ENCODE assay signal across 10 mouse cellular contexts in genomic region chr6:39591481-39591880, GRCm38 (mm10). TPM values are rescaled to one million over a fixed set of nuclear protein-coding genes. Genes with fewer than 3 reads are reported as not detected.
DNase-seq lines count a peak whose midpoint lies in the region; ATAC-seq lines count a peak whose summit lies in the region.
"Had no signal": no experiment of that assay in that cellular context is flagged by ENCODE, and none has a peak within 500 bp of the region (broad histone marks: within the 10 kb centered on the region; RNA-seq: fewer than 3 reads in every experiment).

No protein-coding gene starts in this region.

- DNase-seq in midbrain, embryonic 11.5 days (ENCODE audit: low spot score, missing footprints), result peak; percentile 72
- DNase-seq in gastrocnemius, adult 8-10 months (ENCODE audit: low spot score in 2 of 2), result no peak
- DNase-seq: adrenal gland, adult 2 months; right cerebral cortex, adult 18-20 months had no signal

- peak overlapping the region; percentile 96; the same call in 1 of the 2 replicates for H3K27ac ChIP-seq in hindbrain, embryonic 15.5 days (replicated peaks)
- H3K27ac ChIP-seq in hindbrain, embryonic 12.5 days, result no peak overlapping the region
- no peak overlapping the region for H3K27ac ChIP-seq in midbrain, embryonic 11.5 days (ENCODE audit: low read depth, low read length)
- H3K27ac ChIP-seq in midbrain, embryonic 16.5 days (ENCODE audit: low read length), result no peak overlapping the region
- H3K27ac ChIP-seq in brown adipose tissue, adult 24 weeks (replicated peaks; ENCODE audit: low read depth, low read length), result peak overlapping the region; percentile 81
- H3K27ac ChIP-seq in stomach, embryonic 15.5 days, result no peak overlapping the region

- H3K4me3 ChIP-seq in hindbrain, embryonic 15.5 days, result no peak overlapping the region
- H3K4me3 ChIP-seq in hindbrain, embryonic 12.5 days, result no peak overlapping the region
- no peak overlapping the region for H3K4me3 ChIP-seq in midbrain, embryonic 11.5 days (ENCODE audit: low read depth, low read length)
- H3K4me3 ChIP-seq in midbrain, embryonic 16.5 days (ENCODE audit: low read depth, low read length), result no peak overlapping the region
- peak overlapping the region; percentile 89 for H3K4me3 ChIP-seq in brown adipose tissue, adult 24 weeks (ENCODE audit: insufficient read depth, low read depth, low read length)
- no peak overlapping the region for H3K4me3 ChIP-seq in stomach, embryonic 15.5 days (replicated peaks)

- H3K9me3 ChIP-seq in hindbrain, embryonic 15.5 days, result no peaks in the 10 kb centered on the region
- no peaks in the 10 kb centered on the region for H3K9me3 ChIP-seq in hindbrain, embryonic 12.5 days (replicated peaks)
- no peaks in the 10 kb centered on the region for H3K9me3 ChIP-seq in midbrain, embryonic 11.5 days (ENCODE audit: control insufficient read depth, low read length)
- no peaks in the 10 kb centered on the region for H3K9me3 ChIP-seq in midbrain, embryonic 16.5 days (replicated peaks; ENCODE audit: control insufficient read depth, low read length, poor library complexity, severe bottlenecking)
- H3K9me3 ChIP-seq in stomach, embryonic 15.5 days, result no peaks in the 10 kb centered on the region

- no peak for ATAC-seq in hindbrain, embryonic 15.5 days (ENCODE audit: low FRiP score, low read depth)
- no peak for ATAC-seq in hindbrain, embryonic 12.5 days (ENCODE audit: low FRiP score)
- ATAC-seq in midbrain, embryonic 11.5 days (ENCODE audit: low FRiP score), result no peak
- no peak for ATAC-seq in midbrain, embryonic 16.5 days
- no peak for ATAC-seq in stomach, embryonic 15.5 days (ENCODE audit: insufficient read depth, low FRiP score, low read depth)
- ATAC-seq in monocyte, adult 5-6 weeks (replicated peaks; ENCODE audit: insufficient number of reproducible peaks, low FRiP score, low TSS enrichment, poor library complexity, severe bottlenecking), result no peak

- peaks cover 24% of the 10 kb centered on the region for H3K36me3 ChIP-seq in hindbrain, embryonic 15.5 days
- H3K36me3 ChIP-seq in hindbrain, embryonic 12.5 days, result peaks cover 26% of the 10 kb centered on the region
- H3K36me3 ChIP-seq in midbrain, embryonic 11.5 days (ENCODE audit: control insufficient read depth, insufficient read depth, low read length), result no peaks in the 10 kb centered on the region; the same call in 1 of the 2 replicates
- H3K36me3 ChIP-seq in midbrain, embryonic 16.5 days (ENCODE audit: control insufficient read depth, insufficient read depth, low read length), result peaks cover 10% of the 10 kb centered on the region
- H3K36me3 ChIP-seq in stomach, embryonic 15.5 days, result peaks cover 8% of the 10 kb centered on the region

- H3K9ac ChIP-seq in hindbrain, embryonic 15.5 days, result no peak overlapping the region
- H3K9ac ChIP-seq in hindbrain, embryonic 12.5 days, result no peak overlapping the region
- no peak overlapping the region for H3K9ac ChIP-seq in midbrain, embryonic 11.5 days (ENCODE audit: low read length)
- H3K9ac ChIP-seq in midbrain, embryonic 16.5 days (ENCODE audit: low read depth, low read length), result no peak overlapping the region
- no peak overlapping the region for H3K9ac ChIP-seq in stomach, embryonic 15.5 days

- peak overlapping the region; percentile 82; the same call in 1 of the 2 replicates for H3K4me2 ChIP-seq in hindbrain, embryonic 15.5 days
- no peak overlapping the region for H3K4me2 ChIP-seq in hindbrain, embryonic 12.5 days (replicated peaks)
- H3K4me2 ChIP-seq in midbrain, embryonic 11.5 days, result no peak overlapping the region
- no peak overlapping the region for H3K4me2 ChIP-seq in midbrain, embryonic 16.5 days (ENCODE audit: low read length)
- H3K4me2 ChIP-seq in stomach, embryonic 15.5 days, result peak overlapping the region; percentile 70

- 92% methylated on average over 4 of the region's 4 CpGs for WGBS in hindbrain, embryonic 15.5 days
- 97% methylated on average over 4 of the region's 4 CpGs for WGBS in hindbrain, embryonic 12.5 days
- WGBS in midbrain, embryonic 11.5 days, result 92% methylated on average over 4 of the region's 4 CpGs
- WGBS in midbrain, embryonic 16.5 days, result 94% methylated on average over 4 of the region's 4 CpGs
- WGBS in stomach, embryonic 15.5 days, result 92% methylated on average over 4 of the region's 4 CpGs

- no peaks in the 10 kb centered on the region for H3K27me3 ChIP-seq in hindbrain, embryonic 15.5 days
- H3K27me3 ChIP-seq in hindbrain, embryonic 12.5 days, result no peaks in the 10 kb centered on the region
- H3K27me3 ChIP-seq in midbrain, embryonic 11.5 days (ENCODE audit: control insufficient read depth, insufficient read depth, low read length), result no peaks in the 10 kb centered on the region
- no peaks in the 10 kb centered on the region for H3K27me3 ChIP-seq in midbrain, embryonic 16.5 days (ENCODE audit: control insufficient read depth, insufficient read depth, low read depth, low read length)
- H3K27me3 ChIP-seq in stomach, embryonic 15.5 days (replicated peaks), result no peaks in the 10 kb centered on the region

- peaks cover 21% of the 10 kb centered on the region for H3K4me1 ChIP-seq in hindbrain, embryonic 15.5 days (replicated peaks)
- peaks cover 15% of the 10 kb centered on the region for H3K4me1 ChIP-seq in hindbrain, embryonic 12.5 days
- peaks cover 8% of the 10 kb centered on the region for H3K4me1 ChIP-seq in midbrain, embryonic 11.5 days (ENCODE audit: control insufficient read depth, insufficient read depth, low read length)
- peaks cover 15% of the 10 kb centered on the region for H3K4me1 ChIP-seq in midbrain, embryonic 16.5 days (ENCODE audit: control insufficient read depth, insufficient read depth, low read length)
- H3K4me1 ChIP-seq in brown adipose tissue, adult 24 weeks (ENCODE audit: control insufficient read depth, insufficient read depth, insufficient read length, low read length), result peaks cover 7% of the 10 kb centered on the region
- peaks cover 6% of the 10 kb centered on the region for H3K4me1 ChIP-seq in stomach, embryonic 15.5 days

RNA-seq across cellular contexts. Expression of gene Ndufb2, which starts 0.9 kb away (rescaled TPM):
- polyA plus RNA-seq in hindbrain, embryonic 15.5 days (2015; fragmentation: Nextera tagmentation; extraction: Ambion mirVana), result 499 and 517 TPM in 2 replicates
- polyA plus RNA-seq in hindbrain, embryonic 12.5 days (2016; fragmentation: Nextera tagmentation; extraction: Ambion mirVana), result 255 and 307 TPM in 2 replicates
- 234 and 271 TPM in 2 replicates for polyA plus RNA-seq in midbrain, embryonic 11.5 days (2014; fragmentation: Nextera tagmentation; extraction: Ambion mirVana)
- polyA plus RNA-seq in midbrain, embryonic 16.5 days (2015; fragmentation: Nextera tagmentation; extraction: Ambion mirVana), result 390 and 451 TPM in 2 replicates
- polyA plus RNA-seq in brown adipose tissue, adult 24 weeks (2012; ENCODE audit: insufficient read depth, insufficient read length, missing spikeins), result 819 and 928 TPM in 2 replicates
- polyA plus RNA-seq in stomach, embryonic 15.5 days (2015; fragmentation: Nextera tagmentation; extraction: Ambion mirVana), result 342 and 384 TPM in 2 replicates
- 28.3 to 82.2 TPM (median 35.8 TPM) in 3 replicates for total RNA-seq in monocyte, adult 5-6 weeks (2017)
- 100 to 1,000 TPM; 404 to 454 (median 441) TPM for total RNA-seq in gastrocnemius, adult 8-10 months (2022)

RNA-seq across cellular contexts. Expression of gene Gm42420, which starts 5.9 kb away (rescaled TPM):
- 0.59 and 3.5 TPM in 2 replicates for polyA plus RNA-seq in hindbrain, embryonic 15.5 days (2015; fragmentation: Nextera tagmentation; extraction: Ambion mirVana)
- polyA plus RNA-seq in hindbrain, embryonic 12.5 days (2016; fragmentation: Nextera tagmentation; extraction: Ambion mirVana), result 0.65 TPM in 1 of 2 replicates, not detected in the other
- polyA plus RNA-seq in midbrain, embryonic 11.5 days (2014; fragmentation: Nextera tagmentation; extraction: Ambion mirVana), result 0.51 and 1.1 TPM in 2 replicates
- 0.70 and 2.1 TPM in 2 replicates for polyA plus RNA-seq in midbrain, embryonic 16.5 days (2015; fragmentation: Nextera tagmentation; extraction: Ambion mirVana)
- polyA plus RNA-seq in brown adipose tissue, adult 24 weeks (2012; ENCODE audit: insufficient read depth, insufficient read length, missing spikeins), result not detected in 2 replicates
- 1.3 and 1.5 TPM in 2 replicates for polyA plus RNA-seq in stomach, embryonic 15.5 days (2015; fragmentation: Nextera tagmentation; extraction: Ambion mirVana)
- 1.5 TPM in 1 of 3 replicates, not detected in the others for total RNA-seq in monocyte, adult 5-6 weeks (2017)
- under 1 TPM in 1 of 4 experiments, not detected in 3; 0.75 TPM for total RNA-seq in gastrocnemius, adult 8-10 months (2022)
- total RNA-seq: adrenal gland, adult 2 months had no signal

RNA-seq across cellular contexts. Expression of gene Adck2, which starts 17.8 kb away (rescaled TPM):
- polyA plus RNA-seq in hindbrain, embryonic 15.5 days (2015; fragmentation: Nextera tagmentation; extraction: Ambion mirVana), result 41.3 and 47.1 TPM in 2 replicates
- polyA plus RNA-seq in hindbrain, embryonic 12.5 days (2016; fragmentation: Nextera tagmentation; extraction: Ambion mirVana), result 39.5 and 40.4 TPM in 2 replicates
- polyA plus RNA-seq in midbrain, embryonic 11.5 days (2014; fragmentation: Nextera tagmentation; extraction: Ambion mirVana), result 25.5 and 28.4 TPM in 2 replicates
- polyA plus RNA-seq in midbrain, embryonic 16.5 days (2015; fragmentation: Nextera tagmentation; extraction: Ambion mirVana), result 47.2 and 50.3 TPM in 2 replicates
- polyA plus RNA-seq in brown adipose tissue, adult 24 weeks (2012; ENCODE audit: insufficient read depth, insufficient read length, missing spikeins), result 10.4 and 12.6 TPM in 2 replicates
- polyA plus RNA-seq in stomach, embryonic 15.5 days (2015; fragmentation: Nextera tagmentation; extraction: Ambion mirVana), result 26.5 and 32.6 TPM in 2 replicates
- 16.8 to 27.2 TPM (median 19.6 TPM) in 3 replicates for total RNA-seq in monocyte, adult 5-6 weeks (2017)
- total RNA-seq in gastrocnemius, adult 8-10 months (2022), result 1 to 10 TPM; 4.6 to 5.5 (median 5.1) TPM

RNA-seq across cellular contexts. Expression of gene Dennd2a, which starts 33.8 kb away (rescaled TPM):
- polyA plus RNA-seq in hindbrain, embryonic 15.5 days (2015; fragmentation: Nextera tagmentation; extraction: Ambion mirVana), result 18.7 and 25.1 TPM in 2 replicates
- 49.0 TPM in 2 replicates for polyA plus RNA-seq in hindbrain, embryonic 12.5 days (2016; fragmentation: Nextera tagmentation; extraction: Ambion mirVana)
- polyA plus RNA-seq in midbrain, embryonic 11.5 days (2014; fragmentation: Nextera tagmentation; extraction: Ambion mirVana), result 44.9 and 49.3 TPM in 2 replicates
- polyA plus RNA-seq in midbrain, embryonic 16.5 days (2015; fragmentation: Nextera tagmentation; extraction: Ambion mirVana), result 15.6 and 17.0 TPM in 2 replicates
- polyA plus RNA-seq in brown adipose tissue, adult 24 weeks (2012; ENCODE audit: insufficient read depth, insufficient read length, missing spikeins), result 1.7 and 2.8 TPM in 2 replicates
- 13.4 and 15.8 TPM in 2 replicates for polyA plus RNA-seq in stomach, embryonic 15.5 days (2015; fragmentation: Nextera tagmentation; extraction: Ambion mirVana)
- 0.43 to 0.58 TPM in 2 of 3 replicates, not detected in the other for total RNA-seq in monocyte, adult 5-6 weeks (2017)
- 1 to 10 TPM; 1.5 to 2.8 (median 2.1) TPM for total RNA-seq in gastrocnemius, adult 8-10 months (2022)

Comparison
In these comparisons a context has a peak if more than half of its experiments do, and no peak if none do; other contexts are left out.
1. H3K27ac ChIP-seq: peak in hindbrain, embryonic 15.5 days (single experiment) and brown adipose tissue, adult 24 weeks (single experiment); none in hindbrain, embryonic 12.5 days (single experiment), midbrain, embryonic 11.5 days (single experiment), midbrain, embryonic 16.5 days (single experiment) and stomach, embryonic 15.5 days (single experiment).
2. H3K4me2 ChIP-seq: peak in hindbrain, embryonic 15.5 days (single experiment) and stomach, embryonic 15.5 days (single experiment); none in hindbrain, embryonic 12.5 days (single experiment), midbrain, embryonic 11.5 days (single experiment) and midbrain, embryonic 16.5 days (single experiment).